Mouse (Mus musculus): ENCODE data around the gene Tmem176b.

DNA sequence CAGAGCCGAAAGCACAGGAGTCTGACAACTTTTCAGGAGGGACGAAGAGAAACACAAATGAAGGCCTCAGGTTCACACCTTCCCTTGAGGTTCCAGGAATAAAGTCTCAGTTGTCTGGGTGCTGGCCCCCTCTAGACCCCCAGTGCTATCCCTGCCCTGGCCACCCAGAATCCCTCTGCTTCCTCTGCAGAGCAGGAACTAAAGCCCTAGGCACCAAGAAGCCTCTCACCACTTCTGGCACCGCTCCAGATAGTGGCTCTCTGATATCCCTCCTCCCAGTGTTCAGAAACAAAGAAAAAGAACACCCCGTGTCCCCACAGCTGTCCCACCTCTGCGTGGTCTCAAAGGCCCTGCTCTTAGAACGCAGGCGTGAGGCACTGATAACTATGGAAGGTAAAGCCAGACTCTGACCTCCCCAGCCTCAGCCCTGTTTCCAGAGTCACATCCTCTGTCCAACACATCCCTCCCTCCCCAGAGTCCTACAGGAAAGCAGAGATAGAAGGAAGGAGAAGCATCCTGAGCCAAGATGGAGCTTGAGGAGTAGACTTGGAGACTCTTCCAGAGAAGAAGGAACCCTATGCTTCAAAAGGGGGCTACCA lies 826 bp downstream of the Tmem176b start, which contains the start of gene Tmem176a:
- TF ChIP-seq POLR2A (IDR thresholded peaks at IDR 0.05; ENCODE audit: low read depth, low read length) (no peak), CTCF (IDR thresholded peaks at IDR 0.05; ENCODE audit: borderline replicate concordance, insufficient read depth, low read length) (no peak)

All from embryonic fibroblast, embryonic 13.5 days (primary cell).